Comparison of ENCODE assay signal across 8 mouse cellular contexts in genomic region chr17:32528408-32529337, GRCm38 (mm10). TPM values are rescaled to one million over a fixed set of nuclear protein-coding genes. Genes with fewer than 3 reads are reported as not detected.
A peak's percentile ranks its signal among the peaks of the same experiment; 100 is the strongest.
DNase-seq lines count a peak whose midpoint lies in the region; ATAC-seq lines count a peak whose summit lies in the region.

No protein-coding gene starts in this region.

- H3K27me3 ChIP-seq in intestine, embryonic 16.5 days (replicated peaks; ENCODE audit: control insufficient read depth, insufficient read depth, low read length) = no peaks in the 10 kb centered on the region

- peak; percentile 92 for DNase-seq in adrenal gland, adult 8-10 months
- DNase-seq in embryo, embryonic 11.5 days (ENCODE audit: low read depth, low spot score) = peak; percentile 61
- DNase-seq in gastrocnemius, postnatal 36 days = peak; percentile 80 to 85
- peak; percentile 73 to 90 for DNase-seq in left cerebral cortex, postnatal 25 days (ENCODE audit: low spot score in 2 of 2)
- peak; percentile 83 for DNase-seq in mesoderm, embryonic 11.5 days (ENCODE audit: low read depth, low spot score)
- peak; percentile 79 for DNase-seq in right cerebral cortex, postnatal 25 days
- DNase-seq in urinary bladder, postnatal 4 days (ENCODE audit: low spot score in 2 of 2) = peak; percentile 77 to 82

- H3K36me3 ChIP-seq in intestine, embryonic 16.5 days (ENCODE audit: control insufficient read depth, insufficient read depth, low read length) = no peaks in the 10 kb centered on the region

- H3K9ac ChIP-seq in intestine, embryonic 16.5 days (ENCODE audit: low read depth, low read length) = peak overlapping the region; percentile 67

- intact Hi-C loops in gastrocnemius, postnatal 36 days (cut with DNase I) = loop anchor here (2.0 kb wide), 1 partner anchor 154 kb away; no protein-coding TSS in a partner anchor
- intact Hi-C loops in left cerebral cortex, postnatal 25 days (cut with DNase I) = loop anchor here (5.0 kb wide), 1 partner anchor 154 kb away; no protein-coding TSS in a partner anchor

- H3K9me3 ChIP-seq in intestine, embryonic 16.5 days (ENCODE audit: control insufficient read depth, low read length) = no peaks in the 10 kb centered on the region

- no peaks in the 10 kb centered on the region for H3K4me1 ChIP-seq in intestine, embryonic 16.5 days (ENCODE audit: control insufficient read depth, insufficient read depth, low read length)

- ATAC-seq in intestine, embryonic 16.5 days = peak; percentile 98

- 15% methylated on average over 26 of the region's 26 CpGs for WGBS in intestine, embryonic 16.5 days

- H3K4me3 ChIP-seq in intestine, embryonic 16.5 days (ENCODE audit: low read length) = peak overlapping the region; percentile 48

- H3K27ac ChIP-seq in intestine, embryonic 16.5 days (ENCODE audit: low read length) = peak overlapping the region; percentile 48; the same call in 1 of the 2 replicates

- H3K4me2 ChIP-seq in intestine, embryonic 16.5 days (ENCODE audit: low read depth, low read length) = peak overlapping the region; percentile 59

RNA-seq across cellular contexts. Expression of gene Cyp4f16, which starts 7.7 kb away (rescaled TPM):
- total RNA-seq in adrenal gland, adult 8-10 months (2022) = 10 to 100 TPM; 12.0 to 28.8 (median 19.9) TPM
- total RNA-seq in gastrocnemius, postnatal 36 days (2021) = 1 to 10 TPM in 1 of 2 experiments, under 1 TPM in 1; 0.96 to 1.6 TPM
- 58.5 and 70.7 TPM in 2 replicates for polyA plus RNA-seq in intestine, embryonic 16.5 days (2015; fragmentation: Nextera tagmentation; extraction: Ambion mirVana)
- total RNA-seq in left cerebral cortex, postnatal 25 days (2021) = 1 to 10 TPM; 4.8 to 6.8 TPM

RNA-seq across cellular contexts. Expression of gene Cyp4f17, which starts 22.8 kb away (rescaled TPM):
- total RNA-seq in adrenal gland, adult 8-10 months (2022) = 10 to 100 TPM; 11.1 to 32.1 (median 21.6) TPM
- total RNA-seq in gastrocnemius, postnatal 36 days (2021) = 1 to 10 TPM; 1.5 to 3.0 TPM
- 4.6 TPM in 2 replicates for polyA plus RNA-seq in intestine, embryonic 16.5 days (2015; fragmentation: Nextera tagmentation; extraction: Ambion mirVana)
- total RNA-seq in left cerebral cortex, postnatal 25 days (2021) = 1 to 10 TPM; 3.3 to 4.6 TPM

Comparison
In these comparisons a context has a peak if more than half of its experiments do, and no peak if none do; other contexts are left out.
1. Peak in every context shown above with its lines: DNase-seq, ATAC-seq, H3K4me3 ChIP-seq and H3K27ac ChIP-seq.